Mouse (Mus musculus) induced T-regulatory cell, adult 2 months (primary cell): ENCODE data around the gene Gjb1.
"Not testable (repeated sequence)": the region's sequence is repeated elsewhere in the genome, so short reads cannot be mapped to it uniquely, and the experiment has no call there.

Experiments used
- DNase-seq: peaks from one replicate; pipeline ENCODE4 v3.0.0-alpha.2; 2012; ENCODE audit warnings: low read depth

Gjb1 gene

GRCm38 (mm10) chrX:101376190-101376968 lies at the start of gene Gjb1:
Gjb1 (plus strand) TSS chrX:101376378.
- no peak for DNase-seq

- peak; percentile 70 for DNase-seq
Observed at GRCm38 (mm10) chrX:101329372-101330028, 46.7 kb upstream of the Gjb1 start.

GRCm38 (mm10) chrX:101332031-101332374 lies 44.2 kb upstream of the Gjb1 start:
- DNase-seq = no peak

DNA sequence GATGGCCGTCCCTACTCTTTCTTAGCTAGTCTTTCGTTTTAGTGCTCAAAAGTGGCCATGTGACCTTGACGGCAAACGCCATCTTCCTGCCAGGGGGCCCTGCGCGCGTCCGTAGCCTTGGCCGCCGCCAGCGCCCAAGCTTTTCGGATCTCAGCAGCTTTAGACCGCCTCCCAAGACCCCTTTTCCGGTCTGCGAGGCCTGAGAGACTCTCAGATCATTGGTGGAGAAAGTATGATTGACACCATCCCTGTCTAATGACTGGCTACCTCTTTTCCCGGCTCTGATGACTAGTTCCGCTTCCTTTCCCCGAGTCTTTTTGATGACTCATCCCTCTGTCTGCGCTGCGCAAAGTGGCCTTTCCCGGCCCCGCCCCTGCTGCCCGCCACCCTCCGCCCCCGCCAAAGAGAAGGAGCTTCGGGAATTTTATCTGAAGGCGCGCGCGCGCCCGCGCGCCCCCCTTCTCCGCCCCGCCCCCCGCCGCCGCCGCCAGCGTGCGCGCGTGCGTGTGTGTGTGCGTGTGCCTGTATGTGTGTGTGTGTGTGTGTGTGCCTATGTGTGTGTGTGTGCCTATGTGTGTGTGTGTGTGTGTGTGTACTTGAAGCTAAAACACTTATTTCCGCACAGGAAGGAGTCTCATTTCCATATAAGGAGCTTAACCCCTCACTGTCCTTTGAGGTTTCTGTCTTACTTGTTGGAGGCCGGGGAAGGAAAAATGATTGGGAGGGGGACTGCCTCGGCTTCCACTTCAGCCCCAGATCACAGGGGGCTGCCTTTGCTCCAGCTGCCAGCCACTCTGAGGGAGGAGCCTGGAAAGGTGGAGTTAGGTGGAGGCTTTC lies 43.6 kb upstream of the Gjb1 start:
- peak; percentile 93 for DNase-seq

DNA sequence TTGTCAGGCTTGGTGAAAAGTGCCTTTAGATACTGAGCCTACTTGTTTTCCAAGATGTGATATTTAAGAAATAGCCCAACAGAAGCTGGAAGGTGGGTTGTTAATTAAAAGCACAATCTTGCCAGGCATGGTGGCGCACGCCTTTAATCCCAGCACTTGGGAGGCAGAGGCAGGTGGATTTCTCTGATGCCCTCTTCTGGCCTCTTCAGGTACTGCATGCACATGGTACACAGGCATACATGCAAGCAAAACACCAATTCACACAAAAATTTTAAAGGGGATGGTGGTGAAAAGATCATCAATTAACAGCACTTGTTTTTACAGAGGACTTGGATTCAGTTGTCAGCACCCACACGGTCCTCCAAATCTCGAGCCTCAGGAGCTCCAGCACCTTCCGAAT lies 41.6 kb upstream of the Gjb1 start:
- peak; percentile 72 for DNase-seq

GRCm38 (mm10) chrX:101338666-101339065 lies 37.5 kb upstream of the Gjb1 start:
- peak; percentile 43 for DNase-seq

- not testable (repeated sequence) for DNase-seq
Observed at GRCm38 (mm10) chrX:101342837-101343236, 33.3 kb upstream of the Gjb1 start.

DNA sequence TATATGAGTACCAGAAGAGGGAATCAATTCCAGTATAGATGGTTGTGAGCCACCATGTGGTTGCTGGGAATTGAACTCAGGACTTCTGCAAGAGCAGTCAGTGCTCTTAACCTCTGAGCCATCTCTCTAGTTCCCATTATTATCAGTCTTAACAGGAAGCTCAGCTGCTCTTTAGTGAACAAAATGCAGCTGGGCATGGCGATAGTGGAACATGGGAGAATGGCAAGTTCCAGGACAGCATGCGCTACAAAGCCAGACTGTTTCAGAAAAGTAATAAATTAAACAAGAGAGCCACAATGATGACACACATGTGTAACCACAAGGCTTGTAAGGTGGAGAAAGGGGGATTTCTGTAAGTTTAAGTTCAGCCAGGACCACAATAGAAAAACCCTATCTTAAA lies 30.7 kb upstream of the Gjb1 start:
- no peak for DNase-seq

GRCm38 (mm10) chrX:101346475-101346874 lies 29.7 kb upstream of the Gjb1 start:
- no peak for DNase-seq

DNA sequence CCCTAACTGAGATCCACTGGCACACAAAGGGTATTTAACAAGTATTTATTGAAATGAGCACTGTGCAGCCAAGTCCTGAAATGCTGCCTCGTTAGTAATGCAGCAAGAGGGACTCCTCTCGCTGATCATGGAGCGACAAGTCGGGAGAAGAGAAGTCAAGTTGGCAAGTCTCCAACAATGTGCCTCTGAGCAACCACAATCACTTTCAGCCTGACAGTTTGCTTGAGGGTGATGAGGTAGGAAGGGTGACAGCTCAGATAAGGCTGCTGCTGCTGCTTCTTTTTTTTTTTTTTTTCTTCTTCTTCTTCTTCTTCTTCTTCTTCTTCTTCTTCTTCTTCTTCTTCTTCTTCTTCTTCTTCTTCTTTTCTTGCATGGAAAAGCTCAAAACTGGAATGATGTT lies 25.0 kb upstream of the Gjb1 start:
- peak; percentile 15 for DNase-seq

GRCm38 (mm10) chrX:101358902-101359301 lies 17.3 kb upstream of the Gjb1 start:
- DNase-seq = peak; percentile 36

DNA sequence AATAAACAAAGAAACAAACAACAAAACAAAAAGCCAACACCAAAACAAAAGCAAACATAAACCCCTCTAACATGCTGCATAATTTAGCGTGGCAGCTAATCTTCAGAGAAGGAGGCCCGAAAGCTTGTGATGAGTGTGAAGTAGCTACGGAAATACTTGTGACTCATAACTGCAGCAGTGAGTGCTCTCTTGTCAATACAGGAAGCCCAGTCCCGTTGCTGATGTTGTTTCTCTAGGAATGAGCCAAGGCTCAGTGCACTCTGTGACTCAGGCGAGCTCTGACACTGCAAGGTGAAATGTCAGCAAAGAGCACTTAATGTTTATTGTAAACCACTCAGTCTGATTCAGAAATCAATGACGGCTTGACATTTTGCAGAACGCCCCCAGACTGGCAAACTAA lies 7.2 kb upstream of the Gjb1 start:
- DNase-seq = peak; percentile 66

DNA sequence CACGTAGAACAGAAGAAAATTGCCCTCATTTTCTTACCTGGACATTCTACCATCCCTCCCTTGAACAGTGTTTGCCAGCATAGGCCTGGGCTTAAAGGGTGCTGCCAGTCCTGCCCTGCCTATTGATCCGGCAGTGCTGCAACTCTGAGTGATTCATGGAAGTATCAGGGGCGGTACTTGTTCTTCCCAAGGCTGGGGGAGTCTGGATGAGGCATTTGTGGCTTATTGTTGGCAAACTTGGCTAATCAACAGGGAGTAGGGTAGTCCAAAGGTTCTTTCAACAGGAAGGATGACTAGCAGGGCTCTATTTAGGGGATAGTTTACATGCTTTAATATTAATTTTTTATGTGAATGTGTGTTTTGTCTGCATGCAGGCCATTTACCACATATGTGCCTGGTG lies 5.6 kb upstream of the Gjb1 start:
- DNase-seq = no peak

- no peak for DNase-seq
Observed at GRCm38 (mm10) chrX:101372946-101373345, 3.2 kb upstream of the Gjb1 start.

DNA sequence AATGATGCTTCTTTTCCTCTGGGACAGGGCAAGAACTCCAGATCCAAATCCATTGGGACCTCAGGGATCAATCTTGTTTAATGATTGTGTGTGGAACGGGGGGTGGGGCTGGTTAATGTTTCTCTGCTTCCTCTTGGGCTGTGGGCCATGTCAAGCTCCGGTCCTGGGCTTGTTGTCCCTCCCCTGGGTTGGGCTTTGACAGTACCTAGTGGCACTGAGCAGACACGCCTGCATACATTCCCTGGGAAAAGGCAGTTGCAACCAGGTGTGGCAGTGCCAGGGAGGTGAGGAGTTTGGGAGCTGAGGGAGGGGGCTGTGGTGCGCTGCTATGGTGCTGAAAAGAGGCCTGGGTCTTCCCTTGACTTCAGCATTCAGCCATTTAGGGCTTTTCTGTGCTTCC lies 898 bp downstream of the Gjb1 start:
- no peak for DNase-seq

DNA sequence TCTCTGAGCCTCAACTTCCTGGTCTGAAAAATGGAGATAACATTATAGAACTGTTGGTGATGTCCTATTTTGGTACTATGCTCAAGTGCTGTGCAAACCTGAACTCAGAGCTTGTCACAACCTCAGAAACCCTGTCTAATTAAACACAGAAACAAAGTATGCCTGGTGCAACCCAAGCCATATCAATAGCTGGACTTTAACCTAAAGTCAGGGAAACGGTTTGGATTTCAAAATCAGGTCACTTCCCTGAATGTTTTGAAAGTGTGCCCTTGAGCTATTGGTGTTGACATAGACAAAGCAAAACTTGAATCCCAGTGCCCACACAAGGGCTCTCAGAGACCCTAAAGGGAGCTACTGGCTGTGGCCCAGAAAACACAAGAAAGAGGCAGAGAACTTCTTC lies 3.6 kb downstream of the Gjb1 start:
- no peak for DNase-seq

- DNase-seq = no peak
Observed at GRCm38 (mm10) chrX:101383455-101383854, 7.3 kb downstream of the Gjb1 start.

DNA sequence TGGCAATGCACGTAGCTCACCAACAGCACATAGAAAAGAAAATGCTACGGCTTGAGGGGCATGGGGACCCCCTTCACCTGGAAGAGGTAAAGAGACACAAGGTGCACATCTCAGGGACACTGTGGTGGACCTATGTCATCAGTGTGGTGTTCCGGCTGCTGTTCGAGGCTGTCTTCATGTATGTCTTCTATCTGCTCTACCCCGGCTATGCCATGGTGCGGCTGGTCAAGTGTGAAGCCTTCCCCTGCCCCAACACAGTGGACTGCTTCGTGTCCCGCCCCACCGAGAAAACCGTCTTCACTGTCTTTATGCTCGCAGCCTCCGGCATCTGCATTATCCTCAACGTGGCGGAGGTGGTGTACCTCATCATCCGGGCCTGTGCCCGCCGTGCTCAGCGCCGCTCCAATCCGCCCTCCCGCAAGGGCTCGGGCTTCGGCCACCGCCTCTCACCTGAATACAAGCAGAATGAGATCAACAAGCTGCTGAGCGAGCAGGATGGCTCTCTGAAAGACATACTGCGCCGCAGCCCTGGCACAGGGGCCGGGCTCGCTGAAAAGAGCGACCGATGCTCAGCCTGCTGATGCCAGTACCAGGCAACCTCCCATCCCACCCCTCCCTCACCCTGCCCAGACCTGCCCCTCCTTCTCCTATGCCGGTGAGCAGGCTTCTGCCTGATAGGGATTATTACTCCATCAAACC lies 8.4 kb downstream of the Gjb1 start:
- peak; percentile 16 for DNase-seq

- no peak for DNase-seq
Observed at GRCm38 (mm10) chrX:101386222-101386621, 10.0 kb downstream of the Gjb1 start.

DNA sequence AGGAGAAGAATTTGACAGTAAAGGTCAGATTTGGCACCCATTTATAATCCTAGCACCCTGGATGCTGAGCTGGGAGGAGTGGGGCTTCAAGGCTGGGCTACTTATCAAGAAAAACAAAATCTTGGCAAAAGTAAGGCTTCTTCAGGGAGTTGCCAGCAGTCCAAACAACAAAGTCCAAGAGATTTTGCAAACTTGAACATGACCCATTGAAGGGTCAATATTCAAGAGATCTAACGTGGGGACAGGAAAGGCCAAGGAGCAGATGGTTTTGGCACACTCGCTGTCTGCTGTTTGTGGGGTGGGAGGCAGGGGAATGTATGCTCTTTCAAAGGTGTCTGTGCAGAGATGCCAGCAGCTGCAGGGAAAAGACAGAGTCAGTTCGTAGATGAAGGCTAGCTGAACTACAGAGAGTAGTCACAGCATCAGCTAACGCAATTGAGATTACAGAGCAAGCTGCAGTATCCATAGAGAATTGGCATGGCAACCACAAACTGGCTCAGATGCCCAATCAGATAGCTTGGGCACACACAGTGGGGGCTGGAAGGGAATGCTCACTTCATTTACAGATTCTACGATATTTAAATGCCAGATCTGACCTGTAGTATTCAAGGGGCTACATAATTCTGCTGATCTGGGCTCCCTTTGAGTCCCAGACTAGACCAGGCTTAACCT lies 12.8 kb downstream of the Gjb1 start:
- DNase-seq = no peak

DNA sequence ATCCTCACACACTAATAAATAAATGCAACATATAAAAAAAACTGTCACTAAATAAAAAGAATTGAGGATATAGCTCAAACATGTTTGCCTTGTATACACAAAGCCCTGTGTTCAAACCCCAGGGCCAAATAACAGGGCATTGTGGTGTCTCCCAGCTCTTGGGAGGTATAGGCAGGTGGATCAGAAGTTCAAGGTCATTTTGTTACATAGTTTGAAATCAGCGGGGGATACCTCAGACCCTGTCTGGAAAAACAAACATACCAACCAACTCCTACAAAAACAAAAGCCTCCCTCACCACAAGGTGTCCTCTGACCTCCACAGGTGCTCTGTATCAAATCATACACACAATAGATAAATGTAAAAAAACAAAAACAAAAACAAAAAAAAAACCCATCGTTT lies 18.2 kb downstream of the Gjb1 start:
- DNase-seq = no peak

- DNase-seq = no peak
Observed at GRCm38 (mm10) chrX:101396459-101396858, 20.3 kb downstream of the Gjb1 start.
